Mouse (Mus musculus): ENCODE measurements around the gene Klhl18. TPM values are rescaled to one million over a fixed set of nuclear protein-coding genes. Genes with fewer than 3 reads are reported as not detected.

The Klhl18 gene
- polyA plus RNA-seq, 1 experiment from 2014 or later: 10.5 TPM

GRCm38 (mm10) chr9:110440049-110440448, 36.4 kb downstream of the Klhl18 start:
- Histone ChIP-seq H3K9ac (ENCODE audit: low read length) (no peak overlapping the region), H3K4me2 (ENCODE audit: low read length) (no peak overlapping the region), H3K36me3 (ENCODE audit: control insufficient read depth, insufficient read depth, low read length) (peaks cover 17% of the 10 kb centered on the region), H3K4me3 (ENCODE audit: low read depth, low read length) (no peak overlapping the region), H3K27me3 (replicated peaks; ENCODE audit: control insufficient read depth, insufficient read depth, low read length) (no peaks in the 10 kb centered on the region), H3K27ac (ENCODE audit: low read depth, low read length) (no peak overlapping the region), H3K4me1 (ENCODE audit: control insufficient read depth, insufficient read depth, low read length) (no peaks in the 10 kb centered on the region), H3K9me3 (replicated peaks; ENCODE audit: control insufficient read depth, low read length) (no peaks in the 10 kb centered on the region)
- 71% methylated on average over 2 of the region's 5 CpGs for WGBS
- no peak for ATAC-seq
- DNase-seq (ENCODE audit: low spot score): no peak

- H3K36me3 ChIP-seq (ENCODE audit: control insufficient read depth, insufficient read depth, low read length): peaks cover 39% of the 10 kb centered on the region
- DNase-seq (ENCODE audit: low spot score) (no peak), ATAC-seq (no peak)
- no peaks in the 10 kb centered on the region for H3K27me3 ChIP-seq (replicated peaks; ENCODE audit: control insufficient read depth, insufficient read depth, low read length)
- no peak overlapping the region for H3K27ac ChIP-seq (ENCODE audit: low read depth, low read length)
- WGBS: 95% methylated on average over 11 of the region's 11 CpGs
- H3K9ac ChIP-seq (ENCODE audit: low read length): no peak overlapping the region
- no peak overlapping the region for H3K4me2 ChIP-seq (ENCODE audit: low read length)
- H3K9me3 ChIP-seq (replicated peaks; ENCODE audit: control insufficient read depth, low read length): no peaks in the 10 kb centered on the region
- no peak overlapping the region for H3K4me3 ChIP-seq (ENCODE audit: low read depth, low read length)
- no peaks in the 10 kb centered on the region for H3K4me1 ChIP-seq (ENCODE audit: control insufficient read depth, insufficient read depth, low read length)
Observed at GRCm38 (mm10) chr9:110436041-110436440, 40.5 kb downstream of the Klhl18 start.

GRCm38 (mm10) chr9:110433045-110433444, 43.4 kb downstream of the Klhl18 start:
- no peak overlapping the region for H3K27ac ChIP-seq (ENCODE audit: low read depth, low read length)
- H3K4me1 ChIP-seq (ENCODE audit: control insufficient read depth, insufficient read depth, low read length): no peaks in the 10 kb centered on the region
- ATAC-seq: no peak
- H3K4me2 ChIP-seq (ENCODE audit: low read length): no peak overlapping the region
- DNase-seq (ENCODE audit: low spot score): no peak
- WGBS: 89% methylated on average over 2 of the region's 2 CpGs
- no peak overlapping the region for H3K4me3 ChIP-seq (ENCODE audit: low read depth, low read length)
- peaks cover 62% of the 10 kb centered on the region for H3K36me3 ChIP-seq (ENCODE audit: control insufficient read depth, insufficient read depth, low read length)
- no peaks in the 10 kb centered on the region for H3K9me3 ChIP-seq (replicated peaks; ENCODE audit: control insufficient read depth, low read length)
- H3K9ac ChIP-seq (ENCODE audit: low read length): no peak overlapping the region
- H3K27me3 ChIP-seq (replicated peaks; ENCODE audit: control insufficient read depth, insufficient read depth, low read length): no peaks in the 10 kb centered on the region

GRCm38 (mm10) chr9:110431241-110431640, 45.3 kb downstream of the Klhl18 start:
- peaks cover 71% of the 10 kb centered on the region for H3K36me3 ChIP-seq (ENCODE audit: control insufficient read depth, insufficient read depth, low read length)
- no peak overlapping the region for H3K4me3 ChIP-seq (ENCODE audit: low read depth, low read length)
- H3K9me3 ChIP-seq (replicated peaks; ENCODE audit: control insufficient read depth, low read length): no peaks in the 10 kb centered on the region
- WGBS: 82% methylated on average over 8 of the region's 8 CpGs
- H3K27ac ChIP-seq (ENCODE audit: low read depth, low read length): no peak overlapping the region
- no peaks in the 10 kb centered on the region for H3K4me1 ChIP-seq (ENCODE audit: control insufficient read depth, insufficient read depth, low read length)
- ATAC-seq (no peak), DNase-seq (ENCODE audit: low spot score) (no peak)
- H3K27me3 ChIP-seq (replicated peaks; ENCODE audit: control insufficient read depth, insufficient read depth, low read length): no peaks in the 10 kb centered on the region
- H3K9ac ChIP-seq (ENCODE audit: low read length): no peak overlapping the region
- H3K4me2 ChIP-seq (ENCODE audit: low read length): no peak overlapping the region

GRCm38 (mm10) chr9:110419511-110420112, 56.9 kb downstream of the Klhl18 start, which contains the start of gene Ngp:
TSS of gene Ngp (plus strand) at chr9:110419747.
- Histone ChIP-seq H3K27ac (ENCODE audit: low read depth, low read length) (no peak within 1 kb of the TSS), H3K4me2 (ENCODE audit: low read length) (no peak within 1 kb of the TSS), H3K9me3 (replicated peaks; ENCODE audit: control insufficient read depth, low read length) (no peaks in the 10 kb centered on the region), H3K36me3 (ENCODE audit: control insufficient read depth, insufficient read depth, low read length) (no peaks in the 10 kb centered on the region), H3K9ac (ENCODE audit: low read length) (no peak within 1 kb of the TSS), H3K27me3 (replicated peaks; ENCODE audit: control insufficient read depth, insufficient read depth, low read length) (no peaks in the 10 kb centered on the region), H3K4me3 (ENCODE audit: low read depth, low read length) (no peak within 1 kb of the TSS), H3K4me1 (ENCODE audit: control insufficient read depth, insufficient read depth, low read length) (no peaks in the 10 kb centered on the region)
- WGBS: 88% methylated on average over 12 of the region's 12 CpGs
- DNase-seq (ENCODE audit: low spot score) (no peak), ATAC-seq (no peak)

GRCm38 (mm10) chr9:110413785-110414184, 62.7 kb downstream of the Klhl18 start:
- Histone ChIP-seq H3K36me3 (ENCODE audit: control insufficient read depth, insufficient read depth, low read length) (no peaks in the 10 kb centered on the region), H3K4me1 (ENCODE audit: control insufficient read depth, insufficient read depth, low read length) (no peaks in the 10 kb centered on the region), H3K27ac (ENCODE audit: low read depth, low read length) (no peak overlapping the region), H3K27me3 (replicated peaks; ENCODE audit: control insufficient read depth, insufficient read depth, low read length) (no peaks in the 10 kb centered on the region), H3K4me2 (ENCODE audit: low read length) (no peak overlapping the region), H3K4me3 (ENCODE audit: low read depth, low read length) (no peak overlapping the region), H3K9me3 (replicated peaks; ENCODE audit: control insufficient read depth, low read length) (no peaks in the 10 kb centered on the region), H3K9ac (ENCODE audit: low read length) (no peak overlapping the region)
- peak; percentile 46 for DNase-seq (ENCODE audit: low spot score)
- no peak for ATAC-seq
- WGBS: 55% methylated on average over 9 of the region's 9 CpGs

- no peak overlapping the region for H3K27ac ChIP-seq (ENCODE audit: low read depth, low read length)
- H3K27me3 ChIP-seq (replicated peaks; ENCODE audit: control insufficient read depth, insufficient read depth, low read length): no peaks in the 10 kb centered on the region
- WGBS: 76% methylated on average over 7 of the region's 7 CpGs
- no peak overlapping the region for H3K4me3 ChIP-seq (ENCODE audit: low read depth, low read length)
- no peaks in the 10 kb centered on the region for H3K4me1 ChIP-seq (ENCODE audit: control insufficient read depth, insufficient read depth, low read length)
- no peaks in the 10 kb centered on the region for H3K36me3 ChIP-seq (ENCODE audit: control insufficient read depth, insufficient read depth, low read length)
- no peaks in the 10 kb centered on the region for H3K9me3 ChIP-seq (replicated peaks; ENCODE audit: control insufficient read depth, low read length)
- DNase-seq (ENCODE audit: low spot score) (peak; percentile 14), ATAC-seq (no peak)
- H3K9ac ChIP-seq (ENCODE audit: low read length): no peak overlapping the region
- no peak overlapping the region for H3K4me2 ChIP-seq (ENCODE audit: low read length)
Observed at GRCm38 (mm10) chr9:110412926-110413325, 63.6 kb downstream of the Klhl18 start.

- H3K27ac ChIP-seq (ENCODE audit: low read depth, low read length): no peak overlapping the region
- peaks cover 5% of the 10 kb centered on the region for H3K4me1 ChIP-seq (ENCODE audit: control insufficient read depth, insufficient read depth, low read length)
- H3K4me2 ChIP-seq (ENCODE audit: low read length): no peak overlapping the region
- WGBS: 40% methylated on average over 6 of the region's 6 CpGs
- no peaks in the 10 kb centered on the region for H3K36me3 ChIP-seq (ENCODE audit: control insufficient read depth, insufficient read depth, low read length)
- peak; percentile 79 for DNase-seq (ENCODE audit: low spot score)
- H3K4me3 ChIP-seq (ENCODE audit: low read depth, low read length): no peak overlapping the region
- H3K9ac ChIP-seq (ENCODE audit: low read length): no peak overlapping the region
- no peaks in the 10 kb centered on the region for H3K27me3 ChIP-seq (replicated peaks; ENCODE audit: control insufficient read depth, insufficient read depth, low read length)
- H3K9me3 ChIP-seq (replicated peaks; ENCODE audit: control insufficient read depth, low read length): no peaks in the 10 kb centered on the region
- ATAC-seq: no peak
Observed at GRCm38 (mm10) chr9:110410908-110411887, 65.3 kb downstream of the Klhl18 start.

All from forebrain, embryonic 14.5 days (tissue).